Mouse (Mus musculus) left cerebral cortex, postnatal 14 days (tissue): Measurements from ENCODE around the gene Slc26a8. TPM values are rescaled to one million over a fixed set of nuclear protein-coding genes. Genes with fewer than 3 reads are reported as not detected.

ENCODE experiments used
- DNase-seq, 2 experiments: peaks; one replicate each; pipeline ENCODE4 v3.0.0; 2021 to 2022; ENCODE audit warnings: low spot score in 2 of 2, mixed read lengths in 1 of 2
- intact Hi-C: fragments of 180-260 bp; cut with DNase I; formaldehyde crosslinking; loops from one replicate; pipeline ENCODE4 v1.15.1; 2025
- total RNA-seq, 2 experiments: library from RNA; stranded (reverse); gene quantifications; 2 replicates each; pipeline ENCODE4 v1.2.3; 2021

The Slc26a8 gene
- total RNA-seq, 2 experiments from 2014 or later: 7.6 to 10.0 TPM

GRCm38 (mm10) chr17:28701737-28702136 lies 11.7 kb upstream of the Slc26a8 start:
- no peak for DNase-seq
- intact Hi-C loops: no loop called here

- intact Hi-C loops: no loop called here
- DNase-seq: no peak
Measured at GRCm38 (mm10) chr17:28701171-28701570, 11.1 kb upstream of the Slc26a8 start.

GRCm38 (mm10) chr17:28699789-28700188 lies 9.8 kb upstream of the Slc26a8 start:
- intact Hi-C loops: loop anchor here (10.0 kb wide), 1 partner anchor 175 kb away; no protein-coding TSS in a partner anchor
- no peak for DNase-seq

DNA sequence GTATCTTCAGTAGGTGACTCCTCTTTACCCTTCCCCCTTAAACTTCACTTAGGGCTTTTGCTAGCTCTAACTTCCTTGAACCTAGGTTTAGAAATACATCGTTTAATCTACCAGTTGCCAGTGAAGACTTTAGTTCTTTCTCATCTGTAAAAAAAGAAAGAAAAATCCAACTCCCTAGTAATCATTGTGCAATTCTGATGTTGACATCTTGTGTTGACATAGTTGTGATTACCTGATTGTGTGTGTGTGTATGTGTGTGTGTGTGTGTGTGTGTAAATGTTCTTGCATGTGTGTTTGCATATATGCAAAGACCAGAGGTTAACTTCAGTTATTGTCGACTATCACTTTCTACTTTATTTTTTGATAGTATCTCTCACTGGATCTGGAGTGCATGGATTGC lies 8.6 kb upstream of the Slc26a8 start:
- no peak for DNase-seq
- intact Hi-C loops: loop anchor here (10.0 kb wide), 1 partner anchor 176 kb away; no protein-coding TSS in a partner anchor

- intact Hi-C loops: loop anchor here (10.0 kb wide), 1 partner anchor 177 kb away; no protein-coding TSS in a partner anchor
Measured at GRCm38 (mm10) chr17:28698245-28698644, 8.2 kb upstream of the Slc26a8 start.

GRCm38 (mm10) chr17:28697290-28698195 lies 7.5 kb upstream of the Slc26a8 start:
- DNase-seq: peak in 1 of 2 experiments; percentile 81
- intact Hi-C loops: loop anchor here (10.0 kb wide), 1 partner anchor 177 kb away; no protein-coding TSS in a partner anchor

More at GRCm38 (mm10) chr17:28698245-28698644, 8.2 kb upstream of the Slc26a8 start:
- no peak for DNase-seq

GRCm38 (mm10) chr17:28696641-28697040 lies 6.6 kb upstream of the Slc26a8 start:
- intact Hi-C loops: loop anchor here (10.0 kb wide), 1 partner anchor 178 kb away; no protein-coding TSS in a partner anchor
- DNase-seq: no peak

DNA sequence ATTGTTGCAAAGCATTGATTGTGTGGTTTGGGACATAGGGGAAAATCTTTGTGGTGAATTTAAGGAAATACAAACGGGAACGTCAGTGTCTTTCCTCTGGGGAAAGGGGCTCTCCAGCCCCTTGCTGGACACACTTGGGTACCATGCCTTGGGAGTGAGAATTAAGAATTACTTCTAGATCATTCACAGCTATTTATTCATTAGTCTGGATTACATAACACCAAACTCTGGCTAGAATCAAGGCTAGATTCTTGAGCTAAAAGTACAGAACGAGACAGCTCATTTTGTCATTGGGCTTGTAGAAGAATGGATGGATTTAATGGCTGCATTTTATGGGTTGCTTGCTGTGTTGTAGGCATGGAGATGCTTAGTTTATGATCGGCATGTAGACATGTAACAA lies 4.8 kb upstream of the Slc26a8 start:
- no peak for DNase-seq
- intact Hi-C loops: loop anchor here (5.0 to 10.0 kb wide), 2 partner anchors 47 to 180 kb away; no protein-coding TSS in a partner anchor

- DNase-seq: no peak
- intact Hi-C loops: loop anchor here (5.0 to 10.0 kb wide), 2 partner anchors 48 to 181 kb away; no protein-coding TSS in a partner anchor
Measured at GRCm38 (mm10) chr17:28694078-28694477, 4.0 kb upstream of the Slc26a8 start.

- DNase-seq: no peak
- intact Hi-C loops: loop anchor here (5.0 to 10.0 kb wide), 2 partner anchors 49 to 182 kb away; no protein-coding TSS in a partner anchor
Measured at GRCm38 (mm10) chr17:28693086-28693485, 3.1 kb upstream of the Slc26a8 start.

DNA sequence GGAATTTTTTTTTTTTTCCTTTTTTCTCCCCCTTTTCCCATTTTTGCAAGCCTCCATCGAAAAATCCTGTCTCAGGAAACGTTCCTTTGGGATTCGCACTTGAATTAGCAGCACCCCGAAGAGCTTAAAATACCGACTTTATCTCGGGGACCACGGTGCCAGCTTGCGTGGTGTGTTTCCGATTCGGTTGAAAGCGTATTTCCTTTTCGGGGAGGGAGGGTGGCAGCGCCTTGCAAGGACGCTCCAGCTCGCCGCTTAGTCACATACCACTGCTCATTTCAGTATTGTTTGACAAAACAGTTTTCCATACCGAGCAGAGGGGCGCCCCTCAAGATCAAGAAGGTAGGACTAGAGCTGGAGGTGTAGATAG lies 2.3 kb upstream of the Slc26a8 start:
- peak; percentile 52 to 65 for DNase-seq
- intact Hi-C loops: loop anchor here (5.0 to 10.0 kb wide), 2 partner anchors 50 to 182 kb away; no protein-coding TSS in a partner anchor

GRCm38 (mm10) chr17:28691687-28692340 lies 1.8 kb upstream of the Slc26a8 start:
- DNase-seq: no peak
- intact Hi-C loops: loop anchor here (2.0 to 10.0 kb wide), 3 partner anchors 50 to 183 kb away; partner anchors contain the start of gene Brpf3

DNA sequence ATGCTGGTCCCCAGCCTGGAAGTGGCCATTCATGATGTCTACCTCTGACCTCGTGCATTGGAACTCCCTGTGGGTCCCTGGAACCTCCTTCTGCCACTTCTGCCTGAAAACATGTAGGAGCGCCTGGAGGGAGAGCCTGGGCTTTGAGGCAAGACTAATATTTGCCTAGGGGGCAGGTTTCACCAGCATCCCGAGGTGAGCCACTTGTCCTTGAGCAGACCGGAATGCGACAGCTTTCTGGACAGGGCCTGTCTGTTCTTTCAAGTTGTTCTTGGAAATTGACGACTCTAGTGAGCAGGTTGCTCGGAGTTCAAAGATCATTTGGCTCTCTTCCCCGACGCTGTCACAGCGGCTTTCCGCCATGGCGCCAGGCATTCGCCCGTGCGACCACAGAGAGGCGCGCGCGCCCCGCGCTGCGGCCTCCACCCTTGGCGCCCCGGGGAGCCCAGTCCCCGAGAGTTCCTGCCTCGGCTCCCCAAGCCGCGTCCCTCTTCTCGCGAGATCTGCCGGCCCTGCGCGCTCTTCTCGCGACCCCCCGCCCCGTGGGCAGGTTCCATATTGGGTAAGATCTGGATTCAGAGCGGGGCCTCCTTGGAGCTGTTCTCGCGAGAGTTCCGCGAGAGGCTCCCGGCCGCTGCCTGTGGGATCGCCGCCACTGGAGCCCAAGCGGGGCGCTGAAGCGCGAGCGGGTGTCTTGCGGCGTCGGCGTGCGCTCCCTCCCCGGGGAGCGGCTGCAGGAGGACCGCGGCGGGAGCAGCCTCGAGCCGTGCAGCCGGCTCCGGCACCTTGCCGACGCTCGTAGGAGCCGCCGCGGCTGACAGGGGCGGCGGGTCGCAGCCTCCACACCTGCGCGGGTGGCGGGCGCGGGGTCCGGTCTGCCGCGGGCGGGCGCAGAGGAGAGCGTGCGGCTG lies 998 bp upstream of the Slc26a8 start, which contains the start of gene Mapk14:
Gene Mapk14 (plus strand): TSS at position 554 of the 911 bp plus-strand sequence.
- peak; percentile 99 to 100 for DNase-seq
- intact Hi-C loops: loop anchor here (2.0 to 10.0 kb wide), 3 partner anchors 51 to 184 kb away; partner anchors contain the start of gene Brpf3

DNA sequence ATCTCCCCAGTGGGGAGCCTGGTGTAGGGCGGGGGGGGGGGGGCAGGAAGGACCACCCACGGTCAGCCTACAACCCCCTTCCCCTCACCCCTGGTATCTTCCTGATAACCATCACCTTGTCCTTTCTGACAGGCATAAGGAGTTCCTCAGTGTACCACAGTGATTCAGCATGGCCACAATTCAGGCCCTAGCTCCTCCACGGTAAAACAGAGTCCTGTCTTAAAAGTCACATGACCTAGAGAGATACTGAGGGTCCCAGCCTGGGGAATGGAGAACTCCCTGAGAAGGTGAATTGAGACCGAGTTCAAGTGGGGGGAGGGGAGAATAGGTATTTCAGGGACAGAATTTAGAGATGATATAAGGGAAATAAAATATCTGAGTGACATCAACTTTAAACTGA lies 2.7 kb downstream of the Slc26a8 start:
- intact Hi-C loops: no loop called here
- no peak for DNase-seq

GRCm38 (mm10) chr17:28684631-28685030 lies 5.4 kb downstream of the Slc26a8 start:
- no peak for DNase-seq
- intact Hi-C loops: no loop called here

DNA sequence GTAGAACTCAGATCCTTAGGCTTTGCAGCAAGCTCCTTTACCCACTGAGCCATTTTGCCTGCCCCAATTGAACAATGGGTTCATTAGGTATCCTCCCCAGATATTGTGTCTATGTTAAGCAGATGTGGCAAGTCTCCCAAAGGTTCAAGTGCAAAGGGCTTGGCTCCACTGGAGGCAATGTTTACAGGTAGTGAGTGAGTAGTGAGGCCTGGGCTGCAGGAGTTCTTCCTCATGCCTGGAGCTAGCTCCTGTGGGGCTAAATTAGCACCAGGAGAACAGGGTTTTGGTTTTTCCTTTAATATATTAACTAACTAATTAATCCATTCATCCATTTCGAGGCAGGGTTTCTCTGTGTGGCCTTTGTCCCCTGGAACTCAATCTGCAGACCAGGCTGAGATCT lies 6.4 kb downstream of the Slc26a8 start:
- intact Hi-C loops: no loop called here
- no peak for DNase-seq

GRCm38 (mm10) chr17:28682311-28683084 lies 7.5 kb downstream of the Slc26a8 start:
- intact Hi-C loops: no loop called here
- no peak for DNase-seq

- intact Hi-C loops: no loop called here
- DNase-seq: no peak
Measured at GRCm38 (mm10) chr17:28659564-28659963, 30.5 kb downstream of the Slc26a8 start.
